ENCODE assay signal across 1 mouse cellular context in the genomic region with DNA sequence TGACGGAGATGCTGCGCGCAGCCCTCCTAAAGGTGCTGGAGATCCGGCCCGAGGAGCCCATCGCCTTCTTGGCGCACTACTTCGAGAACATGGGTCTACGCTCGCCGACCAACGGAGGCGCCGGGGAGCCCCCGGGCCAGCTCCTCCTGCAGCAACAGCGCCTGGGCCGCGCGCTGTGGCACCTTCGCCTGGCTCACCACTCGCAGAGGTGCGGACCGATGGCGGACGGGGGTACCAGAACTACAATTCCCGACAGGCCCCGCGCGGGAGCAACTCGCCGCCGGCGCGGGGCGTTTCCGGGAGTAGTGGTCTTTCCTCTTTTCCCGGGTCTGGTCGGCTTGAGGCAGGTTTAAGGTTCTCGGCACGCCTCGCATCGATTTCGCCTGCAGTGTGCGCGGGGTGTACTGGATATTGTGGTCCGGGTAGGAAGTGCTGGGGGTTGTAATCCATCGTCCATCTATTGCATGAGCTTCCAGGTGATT.
TF ChIP-seq lines count a peak whose summit lies in the region.

No protein-coding gene starts in this region.

TF ChIP-seq in C2C12, 6 proteins besides CTCF, POLR2A, EP300 and RAD21:
- TF ChIP-seq USF1 (IDR thresholded peaks at IDR 0.05; ENCODE audit: low read depth) (no peak), FOSL1 (IDR thresholded peaks at IDR 0.05; ENCODE audit: insufficient read depth, low read length, poor library complexity, severe bottlenecking) (no peak), CEBPB (IDR thresholded peaks at IDR 0.05; ENCODE audit: low read depth) (no peak), MAX (IDR thresholded peaks at IDR 0.05) (no peak), MYOD1 (IDR thresholded peaks at IDR 0.05; ENCODE audit: control insufficient read depth, insufficient read length, low read depth) (no peak)
